In the genomic region with DNA sequence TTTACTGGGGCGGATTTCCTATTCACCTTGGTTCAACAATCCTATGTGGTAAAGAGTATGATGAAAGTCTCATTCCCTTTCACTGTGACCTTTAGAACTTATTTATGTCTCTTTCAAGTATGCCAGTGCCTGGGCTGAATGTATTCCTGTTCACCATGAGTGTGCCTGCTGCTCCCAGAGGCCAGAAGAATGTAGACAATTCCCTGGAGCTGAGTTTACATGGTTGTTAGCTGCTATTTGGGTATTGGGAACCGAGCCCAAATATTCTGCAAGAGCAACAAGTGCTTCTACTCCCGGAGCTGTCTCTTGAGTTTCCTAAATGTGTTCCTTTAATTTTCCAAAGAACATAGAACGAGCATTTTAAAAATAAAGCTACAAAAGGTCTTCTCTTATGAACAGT, we compare ENCODE assay signal across 31 mouse cellular contexts.
DNase-seq lines count a peak whose midpoint lies in the region; ATAC-seq and TF ChIP-seq lines count a peak whose summit lies in the region.
"Had no signal": no experiment of that assay in that cellular context is flagged by ENCODE, and none has a peak within 500 bp of the region (broad histone marks: within the 10 kb centered on the region; RNA-seq: fewer than 3 reads in every experiment).

No protein-coding gene starts in this region.

- no peaks in the 10 kb centered on the region for H3K4me1 ChIP-seq in heart, embryonic 10.5 days
- H3K4me1 ChIP-seq in lung, embryonic 14.5 days (ENCODE audit: insufficient read depth) = no peaks in the 10 kb centered on the region
- H3K4me1 ChIP-seq in lung, adult 2 months (ENCODE audit: control insufficient read depth, insufficient read depth, low read length) = no peaks in the 10 kb centered on the region
- H3K4me1 ChIP-seq: embryonic facial prominence, embryonic 13.5 days; forebrain, embryonic 12.5 days; hindbrain, embryonic 15.5 days; limb, embryonic 13.5 days; liver, embryonic 12.5 days; neural tube, embryonic 12.5 days had no signal

- no peak for ATAC-seq in lung, embryonic 14.5 days (ENCODE audit: insufficient read depth)
- ATAC-seq: CD4-positive, CD25-positive, alpha-beta regulatory T cell, adult 4 months; liver, embryonic 12.5 days; liver, postnatal 0 days; midbrain, embryonic 16.5 days had no signal

- TF ChIP-seq POLR2A in lung, adult 2 months (IDR thresholded peaks at IDR 0.05; ENCODE audit: borderline replicate concordance, extremely low read depth, low read depth, low read length) = no peak
- no peak for TF ChIP-seq POLR2A in brain, embryonic 14.5 days (IDR thresholded peaks at IDR 0.05; ENCODE audit: borderline replicate concordance, extremely low read depth, insufficient read depth, insufficient read length, poor library complexity, severe bottlenecking)

- no peak overlapping the region for H3K4me2 ChIP-seq in lung, embryonic 14.5 days
- H3K4me2 ChIP-seq: embryonic facial prominence, embryonic 13.5 days; forebrain, embryonic 12.5 days; hindbrain, embryonic 15.5 days; limb, embryonic 13.5 days; liver, embryonic 12.5 days; neural tube, embryonic 12.5 days had no signal

- H3K9ac ChIP-seq in lung, embryonic 14.5 days = no peak overlapping the region
- H3K9ac ChIP-seq: embryonic facial prominence, embryonic 13.5 days; forebrain, embryonic 12.5 days; hindbrain, embryonic 15.5 days; limb, embryonic 13.5 days; liver, embryonic 12.5 days; liver, postnatal 0 days; neural tube, embryonic 12.5 days had no signal

- H3K27ac ChIP-seq in heart, embryonic 10.5 days = no peak overlapping the region
- no peak overlapping the region for H3K27ac ChIP-seq in lung, embryonic 14.5 days (ENCODE audit: low read depth)
- H3K27ac ChIP-seq: embryonic facial prominence, embryonic 13.5 days; forebrain, embryonic 12.5 days; hindbrain, embryonic 15.5 days; layer of hippocampus, adult 2 months; limb, embryonic 13.5 days; liver, embryonic 12.5 days; macrophage; neural tube, embryonic 12.5 days had no signal

- no peak overlapping the region for H3K4me3 ChIP-seq in heart, embryonic 10.5 days
- no peak overlapping the region for H3K4me3 ChIP-seq in lung, embryonic 14.5 days (ENCODE audit: low read depth, low read length)
- no peak overlapping the region for H3K4me3 ChIP-seq in lung, adult 2 months (replicated peaks; ENCODE audit: extremely low read depth, low read depth, low read length)
- H3K4me3 ChIP-seq: embryonic facial prominence, embryonic 13.5 days; erythroblast, embryonic 14.5 days; forebrain, embryonic 12.5 days; hindbrain, embryonic 15.5 days; layer of hippocampus, adult 2 months; limb, embryonic 13.5 days; liver, embryonic 12.5 days; myocyte; neural tube, embryonic 12.5 days had no signal

- WGBS in heart, embryonic 10.5 days = 78% methylated on average over 4 of the region's 4 CpGs
- 79% methylated on average over 4 of the region's 4 CpGs for WGBS in lung, embryonic 14.5 days
- WGBS in lung, adult 2 months = 56% methylated on average over 4 of the region's 4 CpGs

- no peaks in the 10 kb centered on the region for H3K27me3 ChIP-seq in heart, embryonic 10.5 days (ENCODE audit: insufficient read depth, poor library complexity, severe bottlenecking)
- H3K27me3 ChIP-seq in lung, embryonic 14.5 days (ENCODE audit: insufficient read depth, low read length) = no peaks in the 10 kb centered on the region
- H3K27me3 ChIP-seq: embryonic facial prominence, embryonic 13.5 days; forebrain, embryonic 12.5 days; hindbrain, embryonic 15.5 days; limb, embryonic 13.5 days; liver, embryonic 12.5 days; neural tube, embryonic 12.5 days had no signal

- DNase-seq in heart, adult 18-20 months = peak; percentile 4 to 16
- DNase-seq in heart, embryonic 10.5 days (ENCODE audit: low spot score) = no peak
- DNase-seq in lung, embryonic 14.5 days = peak; percentile 1
- no peak for DNase-seq in lung, adult 2 months
- DNase-seq in brain, embryonic 14.5 days (ENCODE audit: low read depth) = peak; percentile 18
- peak; percentile 38 to 53 for DNase-seq in heart, postnatal 10 days
- no peak for DNase-seq in spleen, postnatal 36 days (ENCODE audit: low spot score in 2 of 2)
- DNase-seq: adrenal gland, adult 2 months; cerebellum, adult 11 months; cerebellum, adult 9-10 months; cerebellum, postnatal 36 days; gastrocnemius, postnatal 10 days; kidney, adult 18-20 months; kidney, postnatal 36 days; liver, postnatal 0 days; lung, postnatal 10 days; right cerebral cortex, postnatal 4 days; thymus, adult 2 months; thymus, postnatal 36 days had no signal

- no peak for TF ChIP-seq CTCF in lung, embryonic 14.5 days (IDR thresholded peaks at IDR 0.05; ENCODE audit: low read depth)
- no peak for TF ChIP-seq CTCF in lung, adult 2 months (IDR thresholded peaks at IDR 0.05; ENCODE audit: insufficient read depth, low read length)
- no peak for TF ChIP-seq CTCF in brain, embryonic 14.5 days (IDR thresholded peaks at IDR 0.05; ENCODE audit: borderline replicate concordance, extremely low read depth, insufficient read depth, insufficient read length)

- intact Hi-C loops in heart, postnatal 10 days (cut with DNase I) = no loop called here

- no peaks in the 10 kb centered on the region for H3K9me3 ChIP-seq in heart, embryonic 10.5 days
- H3K9me3 ChIP-seq in lung, embryonic 14.5 days (ENCODE audit: low read depth, low read length) = no peaks in the 10 kb centered on the region
- H3K9me3 ChIP-seq: embryonic facial prominence, embryonic 13.5 days; forebrain, embryonic 12.5 days; hindbrain, embryonic 15.5 days; limb, embryonic 13.5 days; liver, embryonic 12.5 days; neural tube, embryonic 12.5 days had no signal

- no peaks in the 10 kb centered on the region for H3K36me3 ChIP-seq in heart, embryonic 10.5 days
- no peaks in the 10 kb centered on the region for H3K36me3 ChIP-seq in lung, embryonic 14.5 days (ENCODE audit: insufficient read depth)
- H3K36me3 ChIP-seq: embryonic facial prominence, embryonic 13.5 days; forebrain, embryonic 12.5 days; hindbrain, embryonic 15.5 days; limb, embryonic 13.5 days; liver, embryonic 12.5 days; neural tube, embryonic 12.5 days had no signal

Comparison
In these comparisons a context has a peak if more than half of its experiments do, and no peak if none do; other contexts are left out.
1. DNase-seq: peak in heart, adult 18-20 months (2 of 2), lung, embryonic 14.5 days (single experiment), brain, embryonic 14.5 days (single experiment) and heart, postnatal 10 days (2 of 2); none in heart, embryonic 10.5 days (single experiment), lung, adult 2 months (single experiment) and spleen, postnatal 36 days (0 of 2).